Mouse (Mus musculus) CH12.LX (cell line): ENCODE data around the gene Rtn4rl1. TPM values are rescaled to one million over a fixed set of nuclear protein-coding genes. Genes with fewer than 3 reads are reported as not detected.

Source experiments
- DNase-seq: peaks from one replicate; pipeline ENCODE4 v3.0.0-alpha.2; 2013; ENCODE audit errors: extremely low read depth
- H3K27ac ChIP-seq: 2 replicates; pipeline ENCODE4 v1.5.1; 2012; ENCODE audit warnings: low read depth, mild to moderate bottlenecking, control low read depth, moderate library complexity; ENCODE audit not compliant: insufficient read depth
- H3K27me3 ChIP-seq: replicated peaks from 2 replicates; pipeline ENCODE3; 2012; ENCODE audit warnings: inconsistent platforms
- H3K36me3 ChIP-seq, 2 experiments: replicated peaks in 1 of 2; 2 replicates each; pipeline versions ENCODE3 to v1.6.1; 2012; ENCODE audit warnings: inconsistent platforms in 1 of 2, low read length in 1 of 2, mild to moderate bottlenecking in 1 of 2, mixed read lengths in 1 of 2, moderate library complexity in 1 of 2; ENCODE audit not compliant: control insufficient read depth in 1 of 2, insufficient read depth in 1 of 2
- H3K4me1 ChIP-seq, 2 experiments: 2 replicates each; pipeline ENCODE4 v1.6.1; 2012; ENCODE audit warnings: inconsistent platforms in 1 of 2, moderate library complexity in 1 of 2; ENCODE audit not compliant: insufficient read depth in 2 of 2, control insufficient read depth in 1 of 2
- H3K4me2 ChIP-seq: 2 replicates; pipeline ENCODE4 v1.6.1; 2012; ENCODE audit warnings: low read depth, mild to moderate bottlenecking, control low read depth; ENCODE audit not compliant: poor library complexity, insufficient read depth, severe bottlenecking
- H3K4me3 ChIP-seq, 3 experiments: fragments of 150-350 bp in 1 of 3; sonication (generic) in 1 of 3; replicated peaks in 1 of 3; 2 replicates each; pipeline versions ENCODE3 to v1.5.1; 2011 to 2012; ENCODE audit warnings: low read depth in 2 of 3, low read length in 2 of 3, mild to moderate bottlenecking in 2 of 3, moderate library complexity in 2 of 3, control low read depth in 1 of 3, improper control_type of control experiment in 1 of 3, inconsistent platforms in 1 of 3, mixed read lengths in 1 of 3; ENCODE audit not compliant: poor library complexity in 1 of 3
- H3K79me2 ChIP-seq: replicated peaks from 2 replicates; pipeline ENCODE4 v1.6.1; 2012; ENCODE audit warnings: mild to moderate bottlenecking, moderate library complexity; ENCODE audit not compliant: control insufficient read depth, poor library complexity, insufficient read depth, severe bottlenecking; ENCODE audit errors: extremely low read depth
- H3K9ac ChIP-seq: 2 replicates; pipeline ENCODE4 v1.6.1; 2012; ENCODE audit warnings: low read depth, mild to moderate bottlenecking, control low read depth, moderate library complexity; ENCODE audit not compliant: insufficient read depth
- H3K9me3 ChIP-seq: replicated peaks from 2 replicates; pipeline ENCODE3; 2012; ENCODE audit warnings: low read length, inconsistent platforms, mixed read lengths
- BHLHE40 ChIP-seq: IDR thresholded peaks from 2 replicates; pipeline ENCODE4 v1.6.1; 2011; ENCODE audit warnings: mild to moderate bottlenecking, low read depth, low read length, improper control_type of control experiment
- CHD1 ChIP-seq: IDR thresholded peaks from 2 replicates; pipeline ENCODE4 v1.6.1; 2012; ENCODE audit warnings: low read depth, low read length, improper control_type of control experiment, inconsistent platforms
- E2F4 ChIP-seq: IDR thresholded peaks from 2 replicates; pipeline ENCODE4 v1.6.1; 2011; ENCODE audit warnings: low read depth, low read length, improper control_type of control experiment; ENCODE audit not compliant: insufficient replicate concordance
- ELF1 ChIP-seq: IDR thresholded peaks from 2 replicates; pipeline ENCODE4 v1.6.1; 2014; ENCODE audit warnings: low read depth, mild to moderate bottlenecking, inconsistent platforms, low read length, improper control_type of control experiment
- JUND ChIP-seq: conservative IDR thresholded peaks from 2 replicates; pipeline ENCODE4 v1.6.1; 2011; ENCODE audit warnings: low read depth, low read length, improper control_type of control experiment
- NELFE ChIP-seq: IDR thresholded peaks from 2 replicates; pipeline ENCODE4 v1.6.1; 2011; ENCODE audit warnings: low read depth, low read length, improper control_type of control experiment
- PAX5 ChIP-seq: IDR thresholded peaks from 2 replicates; pipeline ENCODE4 v1.6.1; 2012; ENCODE audit warnings: low read length, inconsistent platforms, mixed read lengths
- POLR2A ChIP-seq: IDR thresholded peaks from 2 replicates; pipeline ENCODE4 v1.6.1; 2011; ENCODE audit warnings: low read depth, mild to moderate bottlenecking, improper control_type of control experiment, low read length
- POLR2AphosphoS2 ChIP-seq: IDR thresholded peaks from 2 replicates; pipeline ENCODE4 v1.6.1; 2011; ENCODE audit warnings: low read depth, low read length, improper control_type of control experiment
- RAD21 ChIP-seq: IDR thresholded peaks from 2 replicates; pipeline ENCODE4 v1.6.1; 2011; ENCODE audit warnings: low read depth, mild to moderate bottlenecking, low read length, improper control_type of control experiment, moderate library complexity
- SMC3 ChIP-seq: IDR thresholded peaks from 2 replicates; pipeline ENCODE4 v1.6.1; 2011; ENCODE audit warnings: low read depth, low read length, improper control_type of control experiment
- TCF12 ChIP-seq: IDR thresholded peaks from 2 replicates; pipeline ENCODE4 v1.6.1; 2014; ENCODE audit warnings: low read depth, mild to moderate bottlenecking, inconsistent platforms, low read length, improper control_type of control experiment
- USF1 ChIP-seq: IDR thresholded peaks from 2 replicates; pipeline ENCODE4 v1.6.1; 2014; ENCODE audit warnings: low read depth, mild to moderate bottlenecking, inconsistent platforms, low read length, improper control_type of control experiment
- ZC3H11A ChIP-seq: IDR thresholded peaks from 2 replicates; pipeline ENCODE4 v1.6.1; 2012; ENCODE audit warnings: low read depth, mild to moderate bottlenecking, inconsistent platforms, low read length, improper control_type of control experiment
- ZMIZ1 ChIP-seq: IDR thresholded peaks from 2 replicates; pipeline ENCODE4 v1.6.1; 2012; ENCODE audit warnings: low read depth, mild to moderate bottlenecking, inconsistent platforms, low read length, improper control_type of control experiment
- ZNF384 ChIP-seq: IDR thresholded peaks from 2 replicates; pipeline ENCODE4 v1.6.1; 2012; ENCODE audit warnings: low read depth, low read length, improper control_type of control experiment, inconsistent platforms
- dilution Hi-C: fragments of 300-500 bp; cut with MboI; formaldehyde crosslinking; loops from 2 replicates; pipeline ENCODE4 v1.14.3; 2020; ENCODE audit warnings: low sequenced_read_pairs; ENCODE audit not compliant: extremely low pct_unique_long_range_greater_than_20kb, extremely low pct_ligation_motif_present
- in situ Hi-C: fragments of 300-500 bp; cut with MboI; formaldehyde crosslinking; loops from 3 replicates; pipeline ENCODE4 v1.14.3; 2019; ENCODE audit warnings: low sequenced_read_pairs, low pct_ligation_motif_present, low pct_unique_long_range_greater_than_20kb, mixed read lengths
- polyA plus RNA-seq: library from polyadenylated mRNA; unstranded; fragments of >175 nt; gene quantifications from 2 replicates; pipeline ENCODE4 v1.2.1, GENCODE M21; 2012; ENCODE audit warnings: low read depth; ENCODE audit not compliant: insufficient read length
- total RNA-seq, 2 experiments: library from RNA; depleted of rRNA; stranded (reverse); fragments of 300-350 nt in 1 of 2; fragments of >200 nt in 1 of 2; gene quantifications; 2 replicates each; pipeline ENCODE4 v1.2.3; 2012 to 2014

The Rtn4rl1 gene
- total and polyA plus RNA-seq, 3 experiments, result 0.04 to 0.09 TPM; not detected in 1

DNA sequence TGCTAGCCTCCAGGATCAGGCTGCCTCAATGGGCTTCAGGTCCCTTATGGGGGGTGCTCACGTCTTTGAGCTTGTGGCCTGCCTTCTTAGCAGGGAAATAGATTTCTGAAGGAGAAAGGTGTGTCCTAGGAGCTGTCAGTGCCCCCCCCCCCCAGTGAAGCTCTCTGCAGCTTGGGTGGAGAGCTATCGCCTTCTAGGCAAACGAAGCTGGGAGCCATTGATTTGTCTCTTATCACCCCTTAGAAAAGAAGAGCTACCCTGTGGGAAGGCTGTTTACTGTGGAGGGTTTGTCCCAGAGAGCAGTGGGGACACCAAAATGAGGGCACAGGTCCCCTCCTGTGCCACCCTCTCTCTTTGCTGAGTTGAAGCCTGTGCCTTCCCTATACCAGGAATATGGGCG, 16.5 kb downstream of the Rtn4rl1 start:
- no peak for DNase-seq
- no peak overlapping the region for H3K27ac ChIP-seq
- H3K4me1 ChIP-seq, result peaks cover 13 to 34% of the 10 kb centered on the region in 2 experiments
- H3K4me2 ChIP-seq, result no peak overlapping the region
- no peaks in the 10 kb centered on the region for H3K27me3 ChIP-seq
- TF ChIP-seq ZC3H11A, result no peak
- no peak for TF ChIP-seq E2F4
- TF ChIP-seq POLR2AphosphoS2, result no peak
- TF ChIP-seq NELFE, result no peak
- no peak for TF ChIP-seq CHD1
- TF ChIP-seq PAX5, result no peak
- no peak for TF ChIP-seq ZNF384
- no peak for TF ChIP-seq BHLHE40
- TF ChIP-seq USF1, result no peak
- TF ChIP-seq SMC3, result no peak
- no peak for TF ChIP-seq ZMIZ1
- TF ChIP-seq POLR2A, result no peak
- TF ChIP-seq RAD21, result no peak
- peaks cover 2% of the 10 kb centered on the region for H3K9me3 ChIP-seq
- no peaks in the 10 kb centered on the region for H3K79me2 ChIP-seq
- no peak overlapping the region for H3K4me3 ChIP-seq
- no peaks in the 10 kb centered on the region for H3K36me3 ChIP-seq
- dilution Hi-C loops, result no loop called here
- in situ Hi-C loops, result no loop called here
- no peak overlapping the region for H3K9ac ChIP-seq

DNA sequence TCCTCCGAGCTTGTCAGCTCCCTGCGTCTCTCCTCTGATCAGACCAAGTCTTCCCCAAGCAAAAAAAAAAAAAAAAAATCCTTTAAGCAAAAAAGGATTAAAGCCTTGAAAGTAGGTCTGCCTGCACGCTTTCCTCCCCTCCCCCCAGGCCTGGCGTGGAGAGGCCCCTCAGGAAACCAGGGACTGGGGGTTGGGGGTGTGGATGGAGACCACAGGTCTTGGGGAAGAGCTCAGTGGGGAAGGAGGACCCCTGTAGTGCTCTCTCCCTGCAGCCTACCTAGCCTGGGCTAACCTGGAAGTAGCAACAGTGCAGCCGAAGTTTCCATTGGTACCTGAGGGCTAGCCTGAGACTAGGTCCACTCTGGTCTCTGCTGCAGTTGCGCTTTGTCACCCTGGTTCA, 17.2 kb downstream of the Rtn4rl1 start:
- no peak for DNase-seq
- no peak overlapping the region for H3K9ac ChIP-seq
- peaks cover 11 to 30% of the 10 kb centered on the region in 2 experiments for H3K4me1 ChIP-seq
- no peak overlapping the region for H3K4me2 ChIP-seq
- H3K27me3 ChIP-seq, result peaks cover 4% of the 10 kb centered on the region
- H3K79me2 ChIP-seq, result no peaks in the 10 kb centered on the region
- H3K27ac ChIP-seq, result no peak overlapping the region
- dilution Hi-C loops, result no loop called here
- in situ Hi-C loops, result no loop called here
- TF ChIP-seq ELF1 (no peak), RAD21 (no peak)
- H3K9me3 ChIP-seq, result peaks cover 2% of the 10 kb centered on the region
- H3K36me3 ChIP-seq, result no peaks in the 10 kb centered on the region
- H3K4me3 ChIP-seq, result no peak overlapping the region

DNA sequence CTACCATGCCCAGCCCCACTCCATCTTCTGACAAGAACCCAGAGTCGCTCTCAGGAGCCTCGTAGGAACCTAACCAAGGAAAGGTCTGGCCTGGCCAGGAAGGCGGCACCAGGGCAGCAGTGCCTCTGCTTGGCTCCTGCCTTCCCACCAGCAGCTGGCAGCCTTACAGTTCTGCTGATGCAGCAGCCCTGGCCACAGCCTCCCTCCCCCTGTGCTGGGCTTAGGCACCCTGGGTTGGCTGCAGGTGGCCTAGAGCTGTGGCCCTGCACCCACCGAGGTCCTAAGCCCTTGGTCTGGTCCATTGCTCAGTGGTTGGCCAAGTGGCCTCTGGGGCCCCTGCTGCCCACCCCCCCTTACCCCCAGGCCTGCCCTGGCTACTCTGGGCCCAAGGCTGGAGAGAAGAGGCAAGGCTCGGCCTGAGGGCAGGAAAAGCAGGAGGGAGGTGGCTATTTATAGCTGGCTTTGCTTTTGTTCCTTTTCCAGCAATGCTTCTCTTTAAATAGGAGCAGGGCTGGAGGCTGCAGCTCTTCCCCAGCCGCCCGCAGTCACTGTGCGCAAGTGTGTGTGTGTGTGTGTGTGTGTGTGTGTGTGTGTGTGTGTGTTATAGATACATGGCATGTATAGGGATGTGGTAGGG, 18.6 kb downstream of the Rtn4rl1 start:
- Histone ChIP-seq H3K27me3 (peaks cover 7% of the 10 kb centered on the region), H3K4me1 (peaks cover 4 to 22% of the 10 kb centered on the region in 2 experiments), H3K36me3 (no peaks in the 10 kb centered on the region), H3K9ac (no peak overlapping the region), H3K4me2 (no peak overlapping the region), H3K79me2 (no peaks in the 10 kb centered on the region), H3K4me3 (no peak overlapping the region), H3K27ac (no peak overlapping the region), H3K9me3 (peaks cover 2% of the 10 kb centered on the region)
- in situ Hi-C loops, result no loop called here
- dilution Hi-C loops, result no loop called here
- no peak for DNase-seq
- TF ChIP-seq TCF12 (no peak), JUND (no peak)
